Mouse (Mus musculus) monocyte, adult 5-6 weeks (primary cell): ENCODE results near the gene Cldn16. TPM values are rescaled to one million over a fixed set of nuclear protein-coding genes. Genes with fewer than 3 reads are reported as not detected.

Source experiments
- ATAC-seq: fragments of 153-309, 156-312 bp; replicated peaks from 2 replicates; pipeline ENCODE4 v1.8.0; 2017; ENCODE audit warnings: mild to moderate bottlenecking; ENCODE audit not compliant: low TSS enrichment, insufficient number of reproducible peaks, severe bottlenecking, poor library complexity, low FRiP score
- total RNA-seq: library from RNA; stranded (forward); fragments of 200-1000, 200-491, 200-594 nt; gene quantifications from 3 replicates; pipeline ENCODE4 v1.2.3, GENCODE M21; 2017

The Cldn16 gene
- total RNA-seq, 1 experiment from 2014 or later, result not detected

DNA sequence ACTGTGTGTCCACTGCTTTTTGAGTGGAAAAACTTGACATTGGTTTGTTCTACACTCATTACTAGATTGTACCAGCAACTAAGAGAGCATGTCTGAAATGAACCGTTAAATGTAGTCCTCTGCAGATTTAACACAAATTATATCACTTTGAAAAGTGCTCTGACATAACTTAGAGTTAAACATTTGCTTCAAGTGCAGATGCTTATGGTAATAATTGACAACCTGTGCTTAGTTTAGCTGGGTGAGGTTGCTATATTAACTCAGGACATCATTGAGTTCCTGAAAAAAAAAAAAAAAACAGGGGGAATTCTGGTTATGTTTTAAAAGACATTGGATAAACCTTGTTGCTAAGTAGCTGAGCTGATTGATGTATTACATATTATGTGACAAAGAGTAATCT is 67.5 kb downstream of the Cldn16 start:
- no peak for ATAC-seq

DNA sequence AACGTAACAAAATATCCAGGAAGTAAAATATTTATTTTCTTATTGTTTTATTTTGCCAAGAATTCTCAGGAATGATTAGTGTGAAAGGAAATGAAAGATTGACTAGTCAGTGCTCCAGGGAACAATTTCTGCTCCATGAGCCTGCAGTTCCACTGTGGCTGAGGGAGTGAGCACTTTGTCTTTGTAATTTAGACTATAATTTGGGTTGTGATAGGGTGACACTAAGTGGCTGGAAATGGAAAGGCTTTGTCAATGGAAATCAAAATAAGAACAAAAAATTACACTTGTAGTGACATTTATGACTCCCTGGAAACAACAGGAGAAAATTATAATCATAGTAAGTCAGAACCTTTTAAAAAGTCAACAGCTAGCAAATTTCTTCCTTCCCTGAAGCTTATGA is 69.4 kb downstream of the Cldn16 start:
- no peak for ATAC-seq

Other genes with a start within 250 kb of the Cldn16 start
- gene Cldn1, start 91.3 kb upstream of the Cldn16 start, total RNA-seq, result 0.53 TPM in 1 of 3 replicates, not detected in the others
- 0.32 TPM in 1 of 3 replicates, not detected in the others for gene Tmem207, start 63.6 kb downstream of the Cldn16 start, total RNA-seq
- 12.2 to 21.3 TPM (median 17.6 TPM) in 3 replicates for gene Il1rap, start 118.6 kb downstream of the Cldn16 start, total RNA-seq